28 mouse cellular contexts compared by ENCODE assay signal in the genomic region with DNA sequence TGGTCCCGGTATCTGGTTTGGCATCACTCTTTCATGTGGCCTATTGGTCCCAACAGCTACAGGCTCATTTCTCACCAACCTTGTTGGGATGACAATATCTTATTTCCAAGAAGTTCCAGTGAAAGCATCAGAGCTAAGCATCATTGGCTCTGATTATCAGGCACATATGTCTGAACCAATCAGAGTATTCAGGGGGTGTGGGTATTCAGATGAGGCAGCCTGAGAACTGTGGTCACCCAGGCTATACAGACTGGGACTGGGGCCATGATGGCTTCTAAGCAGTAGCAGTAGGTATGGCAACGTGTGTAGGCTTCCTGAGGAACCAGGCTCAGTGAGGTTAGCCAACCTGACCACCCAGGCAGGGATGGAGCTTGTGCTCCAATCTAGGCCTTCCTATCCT. TPM values are rescaled to one million over a fixed set of nuclear protein-coding genes. Genes with fewer than 3 reads are reported as not detected.
DNase-seq lines count a peak whose midpoint lies in the region; ATAC-seq and TF ChIP-seq lines count a peak whose summit lies in the region.
"Had no signal": no experiment of that assay in that cellular context is flagged by ENCODE, and none has a peak within 500 bp of the region (broad histone marks: within the 10 kb centered on the region; RNA-seq: fewer than 3 reads in every experiment).

No protein-coding gene starts in this region.

- H3K9ac ChIP-seq in liver, embryonic 14.5 days (replicated peaks): no peak overlapping the region
- H3K9ac ChIP-seq: forebrain, embryonic 13.5 days; heart, embryonic 12.5 days; hindbrain, embryonic 13.5 days; limb, embryonic 12.5 days; midbrain, embryonic 12.5 days; neural tube, embryonic 12.5 days had no signal

- no peak overlapping the region for H3K4me3 ChIP-seq in gastrocnemius, adult 2 months
- H3K4me3 ChIP-seq in liver, embryonic 14.5 days (ENCODE audit: insufficient read depth in 1 of 2, low read depth in 2 of 2, low read length in 2 of 2): peak overlapping the region in 1 of 2 experiments; percentile 61; a peak in 1 of 4 replicates
- H3K4me3 ChIP-seq in kidney, adult 2 months (ENCODE audit: insufficient read depth, low read depth, low read length): no peak overlapping the region
- H3K4me3 ChIP-seq: forebrain, embryonic 13.5 days; heart, adult 2 months; heart, embryonic 12.5 days; hindbrain, embryonic 13.5 days; limb, embryonic 12.5 days; midbrain, embryonic 12.5 days; myocyte; neural tube, embryonic 12.5 days had no signal

- H3K4me1 ChIP-seq in liver, embryonic 14.5 days (replicated peaks; ENCODE audit: control insufficient read depth in 2 of 2, insufficient read depth in 2 of 2, low read length in 1 of 2): peaks cover 48 to 66% of the 10 kb centered on the region in 2 experiments
- no peaks in the 10 kb centered on the region for H3K4me1 ChIP-seq in kidney, adult 2 months (ENCODE audit: control insufficient read depth, insufficient read depth, low read length)
- H3K4me1 ChIP-seq: forebrain, embryonic 13.5 days; hindbrain, embryonic 13.5 days; limb, embryonic 12.5 days; midbrain, embryonic 12.5 days; neural tube, embryonic 12.5 days had no signal

- peak overlapping the region; percentile 76 for H3K4me2 ChIP-seq in liver, embryonic 14.5 days (ENCODE audit: low read depth)
- H3K4me2 ChIP-seq: forebrain, embryonic 13.5 days; heart, embryonic 12.5 days; hindbrain, embryonic 13.5 days; limb, embryonic 12.5 days; midbrain, embryonic 12.5 days; neural tube, embryonic 12.5 days had no signal

- H3K27ac ChIP-seq in gastrocnemius, adult 2 months: peak overlapping the region; percentile 67; the same call in 1 of the 2 replicates
- peak overlapping the region; percentile 87 for H3K27ac ChIP-seq in liver, embryonic 14.5 days
- no peak overlapping the region for H3K27ac ChIP-seq in kidney, adult 2 months (ENCODE audit: insufficient read depth, low read depth, low read length)
- H3K27ac ChIP-seq: forebrain, embryonic 13.5 days; heart, adult 2 months; hindbrain, embryonic 13.5 days; limb, embryonic 12.5 days; macrophage; midbrain, embryonic 12.5 days; neural tube, embryonic 12.5 days had no signal

- intact Hi-C loops in gastrocnemius, adult 2 months (cut with DNase I): no loop called here
- intact Hi-C loops in left cerebral cortex, postnatal 4 days (cut with DNase I): no loop called here

- no peaks in the 10 kb centered on the region for H3K27me3 ChIP-seq in liver, embryonic 14.5 days (ENCODE audit: control insufficient read depth, insufficient read depth, low read length)
- H3K27me3 ChIP-seq in kidney, adult 2 months (replicated peaks; ENCODE audit: control insufficient read depth, insufficient read depth, low read length): no peaks in the 10 kb centered on the region
- H3K27me3 ChIP-seq: forebrain, embryonic 13.5 days; heart, embryonic 12.5 days; hindbrain, embryonic 13.5 days; limb, embryonic 12.5 days; midbrain, embryonic 12.5 days; neural tube, embryonic 12.5 days had no signal

- no peaks in the 10 kb centered on the region for H3K9me3 ChIP-seq in liver, embryonic 14.5 days (ENCODE audit: control insufficient read depth, low read length)
- H3K9me3 ChIP-seq: forebrain, embryonic 13.5 days; hindbrain, embryonic 13.5 days; neural tube, embryonic 12.5 days had no signal

- TF ChIP-seq CTCF in gastrocnemius, adult 2 months (IDR thresholded peaks at IDR 0.05): no peak
- no peak for TF ChIP-seq CTCF in liver, embryonic 14.5 days (IDR thresholded peaks at IDR 0.05; ENCODE audit: low read depth)
- TF ChIP-seq CTCF in kidney, adult 2 months (conservative IDR thresholded peaks at IDR 0.05; ENCODE audit: insufficient read depth, insufficient read length, low read depth, low read length): no peak

- WGBS in liver, embryonic 14.5 days (ENCODE audit: insufficient replicate concordance): 64% methylated on average over 2 of the region's 2 CpGs
- 74% methylated on average over 2 of the region's 2 CpGs for WGBS in kidney, adult 2 months

- TF ChIP-seq POLR2A in kidney, adult 2 months (IDR thresholded peaks at IDR 0.05; ENCODE audit: low read depth, low read length): no peak

- peak; percentile 14 for ATAC-seq in liver, embryonic 14.5 days (ENCODE audit: insufficient read depth)
- peak; percentile 31 for ATAC-seq in megakaryocyte-erythroid progenitor cell, adult 5-6 weeks (replicated peaks; ENCODE audit: low FRiP score, low TSS enrichment, poor library complexity, severe bottlenecking)
- ATAC-seq: forebrain, embryonic 13.5 days had no signal

- no peak for DNase-seq in gastrocnemius, adult 2 months
- DNase-seq in gastrocnemius, postnatal 10 days: no peak
- peak; percentile 47 for DNase-seq in c-Kit-positive CD71-positive TER-119-negative erythroid progenitor cells, embryonic 14.5 days (ENCODE audit: low read depth)
- no peak for DNase-seq in liver, embryonic 14.5 days (ENCODE audit: low read depth in 3 of 3, low spot score in 3 of 3)
- no peak for DNase-seq in kidney, adult 2 months
- DNase-seq in left cerebral cortex, postnatal 4 days: no peak
- DNase-seq: adrenal gland, adult 2 months; adrenal gland, postnatal 36 days; cerebellum, adult 9-10 months; gastrocnemius, postnatal 36 days; heart, adult 2 months; heart, postnatal 4 days; kidney, adult 9 months; kidney, postnatal 14 days; layer of hippocampus, adult 9-11 months; lung, adult 18-20 months; lung, postnatal 10 days; thymus, adult 2 months; thymus, postnatal 36 days had no signal

- no peak for TF ChIP-seq EP300 in liver, embryonic 14.5 days (IDR thresholded peaks at IDR 0.05; ENCODE audit: low read depth)

- H3K36me3 ChIP-seq in liver, embryonic 14.5 days (replicated peaks; ENCODE audit: control insufficient read depth, insufficient read depth, low read depth): peaks cover 77% of the 10 kb centered on the region
- H3K36me3 ChIP-seq in kidney, adult 2 months (ENCODE audit: control insufficient read depth, insufficient read depth, low read length): no peaks in the 10 kb centered on the region

RNA-seq across cellular contexts. Expression of gene Polr3e, which starts 36.1 kb away (rescaled TPM):
- 10 to 100 TPM in 1 of 2 experiments, 1 to 10 TPM in 1; 8.8 to 11.0 TPM for total RNA-seq in gastrocnemius, adult 2 months (2021)
- 10 to 100 TPM; 14.0 to 15.9 TPM for total RNA-seq in gastrocnemius, postnatal 10 days (2021)
- 5.8 and 9.2 TPM in 2 replicates for polyA plus RNA-seq in liver, embryonic 14.5 days (2012; rRNA removed)
- polyA plus RNA-seq in liver, embryonic 14.5 days (2014; fragmentation: Nextera tagmentation; extraction: Ambion mirVana): 6.6 and 7.1 TPM in 2 replicates
- 36.0 and 40.6 TPM in 2 replicates for total RNA-seq in megakaryocyte-erythroid progenitor cell, adult 5-6 weeks (2014; fragmentation: Nextera tagmentation)
- total RNA-seq in megakaryocyte-erythroid progenitor cell, adult 5-6 weeks (2017): 32.4 and 36.6 TPM in 2 replicates
- polyA plus RNA-seq in kidney, adult 2 months (2012; rRNA removed): 25.9 and 26.9 TPM in 2 replicates
- total RNA-seq in left cerebral cortex, postnatal 4 days (2021): 10 to 100 TPM; 37.9 to 38.1 TPM

RNA-seq across cellular contexts. Expression of gene Eef2k, which starts 38.8 kb away (rescaled TPM):
- 10 to 100 TPM; 53.1 to 88.8 TPM for total RNA-seq in gastrocnemius, adult 2 months (2021)
- total RNA-seq in gastrocnemius, postnatal 10 days (2021): 10 to 100 TPM; 56.3 to 60.9 TPM
- polyA plus RNA-seq in liver, embryonic 14.5 days (2012; rRNA removed): 21.5 and 30.2 TPM in 2 replicates
- polyA plus RNA-seq in liver, embryonic 14.5 days (2014; fragmentation: Nextera tagmentation; extraction: Ambion mirVana): 13.4 and 14.5 TPM in 2 replicates
- 42.3 and 63.0 TPM in 2 replicates for total RNA-seq in megakaryocyte-erythroid progenitor cell, adult 5-6 weeks (2014; fragmentation: Nextera tagmentation)
- total RNA-seq in megakaryocyte-erythroid progenitor cell, adult 5-6 weeks (2017): 49.9 and 52.6 TPM in 2 replicates
- polyA plus RNA-seq in kidney, adult 2 months (2012; rRNA removed): 5.5 and 6.4 TPM in 2 replicates
- 10 to 100 TPM; 74.3 to 74.6 TPM for total RNA-seq in left cerebral cortex, postnatal 4 days (2021)
